Mouse (Mus musculus) lung, postnatal 0 days (tissue): ENCODE results near the gene Col17a1. TPM values are rescaled to one million over a fixed set of nuclear protein-coding genes. Genes with fewer than 3 reads are reported as not detected.
A peak's percentile ranks its signal among the peaks of the same experiment; 100 is the strongest.

Experiments used
- ATAC-seq: fragments of 200-750 bp; cut with Nextera tagmentation; 2 replicates; pipeline ENCODE4 v1.8.0; 2017; ENCODE audit warnings: moderate library complexity
- DNase-seq: peaks from one replicate; pipeline ENCODE4 v3.0.0-alpha.2; 2016; ENCODE audit warnings: low spot score
- H3K27ac ChIP-seq: fragments of 300-500 bp; sonication (generic); 2 replicates; pipeline ENCODE4 v1.5.1; 2014; ENCODE audit warnings: antibody characterized with exemption, mild to moderate bottlenecking, low read length, mixed read lengths
- H3K27me3 ChIP-seq: fragments of 300-500 bp; sonication (generic); replicated peaks from 2 replicates; pipeline ENCODE4 v1.6.1; 2014; ENCODE audit warnings: low read length, mixed read lengths; ENCODE audit not compliant: insufficient read depth
- H3K36me3 ChIP-seq: fragments of 300-500 bp; sonication (generic); 2 replicates; pipeline ENCODE4 v1.6.1; 2014; ENCODE audit warnings: low read length, mixed read lengths; ENCODE audit not compliant: insufficient read depth
- H3K4me1 ChIP-seq: fragments of 300-500 bp; sonication (generic); 2 replicates; pipeline ENCODE4 v1.6.1; 2014; ENCODE audit warnings: antibody characterized with exemption, low read depth, low read length, mixed read lengths; ENCODE audit not compliant: insufficient read depth
- H3K4me2 ChIP-seq: fragments of 300-500 bp; sonication (generic); replicated peaks from 2 replicates; pipeline ENCODE4 v1.6.1; 2014; ENCODE audit warnings: low read depth, mild to moderate bottlenecking, low read length, moderate library complexity, mixed read lengths
- H3K4me3 ChIP-seq: fragments of 300-500 bp; sonication (generic); 2 replicates; pipeline ENCODE4 v1.5.1; 2014; ENCODE audit warnings: low read depth, low read length
- H3K9ac ChIP-seq: fragments of 300-500 bp; sonication (generic); replicated peaks from 2 replicates; pipeline ENCODE4 v1.6.1; 2014; ENCODE audit warnings: low read depth, mild to moderate bottlenecking
- H3K9me3 ChIP-seq: fragments of 300-500 bp; sonication (generic); 2 replicates; pipeline ENCODE4 v1.6.1; 2016; ENCODE audit warnings: low read length, mixed read lengths
- CTCF ChIP-seq: IDR thresholded peaks from 2 replicates; pipeline ENCODE4 v1.5.1; 2016; ENCODE audit warnings: antibody characterized with exemption, mild to moderate bottlenecking
- EP300 ChIP-seq: IDR thresholded peaks from 2 replicates; pipeline ENCODE4 v1.6.1; 2016; ENCODE audit warnings: antibody characterized with exemption, mild to moderate bottlenecking, control low read depth
- WGBS: fragments of 180-500 bp; shearing (Covaris S2); extraction: QIAGEN DNeasy Blood & Tissue Kit; methylation state at CpG from one replicate; pipeline ENCODE4 v1.1.7; 2014; 5-methylcytosine and 5-hydroxymethylcytosine counted together
- polyA plus RNA-seq: library from polyadenylated mRNA; unstranded; fragments of >200 nt; fragmentation: Nextera tagmentation; extraction: Ambion mirVana; gene quantifications from 2 replicates; pipeline ENCODE4 v1.2.1, GENCODE M21; 2015

Gene Col17a1
- polyA plus RNA-seq, 1 experiment from 2014 or later, result 2.5 TPM

DNA sequence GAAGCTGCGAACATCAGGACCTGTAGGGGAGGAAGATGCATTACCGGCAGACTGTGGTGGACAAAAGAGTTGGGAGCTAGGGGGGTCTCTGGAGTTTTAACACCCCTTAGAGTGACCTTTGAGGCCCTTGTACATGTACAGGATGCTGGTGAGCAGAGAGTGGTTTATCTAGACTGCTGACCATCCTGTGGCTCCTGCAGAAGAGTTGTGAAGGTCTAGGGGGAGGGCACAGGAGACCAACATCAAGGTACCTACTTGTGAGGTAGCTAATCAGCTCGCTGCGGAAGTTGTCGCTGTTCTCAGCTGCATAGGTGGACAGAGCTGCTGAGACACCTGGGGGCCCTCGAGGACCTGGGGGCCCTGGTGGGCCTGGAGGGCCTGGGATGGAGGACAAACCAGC, 42.8 kb downstream of the Col17a1 start:
- no peaks in the 10 kb centered on the region for H3K4me1 ChIP-seq
- no peak overlapping the region for H3K4me2 ChIP-seq
- H3K9ac ChIP-seq, result no peak overlapping the region
- ATAC-seq, result no peak
- no peak for TF ChIP-seq CTCF
- TF ChIP-seq EP300, result no peak
- H3K36me3 ChIP-seq, result no peaks in the 10 kb centered on the region
- no peak overlapping the region for H3K4me3 ChIP-seq
- no peaks in the 10 kb centered on the region for H3K9me3 ChIP-seq
- H3K27me3 ChIP-seq, result no peaks in the 10 kb centered on the region
- no peak overlapping the region for H3K27ac ChIP-seq
- DNase-seq, result no peak
- WGBS, result 87% methylated on average over 6 of the region's 6 CpGs

DNA sequence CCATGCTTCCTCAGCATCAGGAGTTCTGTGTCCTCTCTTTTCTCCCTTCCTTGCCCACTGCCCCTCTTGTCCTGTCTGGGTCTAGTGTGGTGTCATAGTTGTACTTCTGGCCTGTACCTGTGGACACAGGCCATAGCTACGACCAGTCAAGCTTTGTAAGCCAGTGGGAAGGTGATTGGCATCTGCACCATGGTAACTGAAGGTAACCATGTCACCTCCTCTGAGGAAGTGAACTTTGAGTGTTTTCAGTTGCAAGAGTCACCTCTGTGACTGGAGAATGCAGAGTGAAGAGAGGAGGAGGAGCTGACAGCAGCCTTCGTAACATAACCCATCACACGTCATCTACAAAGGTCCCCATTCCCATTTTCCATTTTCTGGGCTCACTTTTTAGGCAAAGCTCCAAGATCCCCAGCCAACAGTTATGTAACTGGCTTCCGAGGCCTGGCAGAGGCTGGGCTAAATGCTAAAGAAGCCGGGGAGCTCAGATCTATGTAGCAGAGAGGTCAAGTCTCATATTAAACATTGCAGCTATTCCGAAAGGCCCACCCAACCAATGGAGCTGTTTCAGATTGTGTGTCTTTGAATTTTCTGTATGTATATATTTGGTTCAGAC, 45.3 kb downstream of the Col17a1 start:
- H3K27me3 ChIP-seq, result no peaks in the 10 kb centered on the region
- 59% methylated on average over 6 of the region's 6 CpGs for WGBS
- H3K36me3 ChIP-seq, result peaks cover 7% of the 10 kb centered on the region
- H3K9ac ChIP-seq, result no peak overlapping the region
- no peak overlapping the region for H3K4me2 ChIP-seq
- no peak overlapping the region for H3K27ac ChIP-seq
- no peaks in the 10 kb centered on the region for H3K4me1 ChIP-seq
- no peak overlapping the region for H3K4me3 ChIP-seq
- TF ChIP-seq EP300 (no peak), CTCF (no peak)
- peak; percentile 16; the same call in 1 of the 2 replicates for ATAC-seq
- no peaks in the 10 kb centered on the region for H3K9me3 ChIP-seq
- DNase-seq, result peak; percentile 22

DNA sequence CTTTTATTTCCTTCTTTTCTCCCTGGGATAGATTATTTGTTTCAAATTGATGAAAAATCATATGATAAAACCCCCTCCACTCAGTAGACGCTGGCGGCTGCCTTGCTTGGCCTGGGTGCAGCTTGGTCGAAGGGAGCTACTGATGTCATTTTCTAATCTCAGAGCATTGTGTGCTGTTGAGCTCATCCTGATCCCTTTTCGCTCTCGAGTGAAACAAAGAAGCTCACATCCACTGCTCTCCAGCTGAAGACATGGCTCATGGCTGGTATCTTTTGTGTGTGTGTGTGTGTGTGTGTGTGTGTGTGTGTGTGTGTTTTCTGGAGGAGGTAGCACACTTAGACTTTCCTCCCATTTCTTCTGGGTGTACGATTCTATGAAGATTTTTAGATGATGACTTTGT, 46.3 kb downstream of the Col17a1 start:
- Histone ChIP-seq H3K4me1 (no peaks in the 10 kb centered on the region), H3K9me3 (no peaks in the 10 kb centered on the region), H3K27me3 (no peaks in the 10 kb centered on the region), H3K9ac (no peak overlapping the region), H3K4me3 (no peak overlapping the region), H3K36me3 (peaks cover 13% of the 10 kb centered on the region), H3K4me2 (no peak overlapping the region), H3K27ac (no peak overlapping the region)
- no peak for TF ChIP-seq EP300
- no peak for TF ChIP-seq CTCF
- WGBS, result 65% methylated on average over 6 of the region's 6 CpGs
- DNase-seq (no peak), ATAC-seq (peak; percentile 44)

DNA sequence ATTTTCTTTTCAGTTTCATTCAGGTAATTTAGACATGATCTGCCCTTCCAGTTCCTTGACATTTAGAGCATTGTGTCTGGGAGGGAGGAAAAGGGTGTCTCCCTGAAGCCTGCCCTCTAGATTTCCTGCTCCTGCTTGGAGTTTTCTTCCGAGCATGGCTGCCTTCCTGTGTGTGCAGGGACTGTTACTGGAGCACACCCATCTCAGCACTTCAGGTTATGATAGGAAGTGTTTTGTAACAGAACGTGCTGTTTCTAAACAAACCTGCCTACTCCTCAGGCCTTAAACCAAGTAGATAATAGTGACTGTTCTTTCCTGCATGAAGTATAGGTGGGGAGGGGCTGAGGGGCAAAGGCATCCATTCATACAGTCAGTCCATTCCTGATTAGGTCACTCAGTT, 48.0 kb downstream of the Col17a1 start:
- peaks cover 26% of the 10 kb centered on the region for H3K36me3 ChIP-seq
- H3K9ac ChIP-seq, result no peak overlapping the region
- no peak overlapping the region for H3K4me2 ChIP-seq
- ATAC-seq (peak; percentile 56), DNase-seq (peak; percentile 36)
- H3K9me3 ChIP-seq, result no peaks in the 10 kb centered on the region
- H3K27me3 ChIP-seq, result no peaks in the 10 kb centered on the region
- H3K27ac ChIP-seq, result no peak overlapping the region
- 48% methylated on average over 2 of the region's 2 CpGs for WGBS
- no peak overlapping the region for H3K4me3 ChIP-seq
- no peaks in the 10 kb centered on the region for H3K4me1 ChIP-seq
- TF ChIP-seq EP300 (peak; percentile 80), CTCF (no peak)

DNA sequence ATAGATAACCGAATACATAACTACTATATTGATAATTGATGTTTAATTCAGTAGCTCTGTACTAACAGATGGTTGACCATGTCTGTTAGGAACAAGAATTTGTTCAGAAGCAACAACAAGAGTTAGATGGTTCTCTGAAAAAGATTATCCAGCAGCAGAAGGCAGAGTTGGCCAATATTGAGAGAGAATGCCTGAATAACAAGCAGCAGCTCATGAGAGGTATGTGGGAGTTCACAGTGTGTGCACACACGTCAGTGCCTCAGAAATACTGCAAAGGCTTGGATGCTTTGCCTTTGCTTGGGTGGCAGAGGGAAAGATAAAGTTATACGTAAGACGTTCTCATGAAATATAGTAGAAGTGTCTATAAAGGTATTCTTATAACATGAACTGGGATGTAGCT, 56.5 kb downstream of the Col17a1 start:
- ATAC-seq (no peak), DNase-seq (no peak)
- H3K9ac ChIP-seq, result no peak overlapping the region
- no peak for TF ChIP-seq CTCF
- TF ChIP-seq EP300, result no peak
- H3K4me1 ChIP-seq, result no peaks in the 10 kb centered on the region
- 93% methylated on average over 4 of the region's 4 CpGs for WGBS
- H3K4me3 ChIP-seq, result no peak overlapping the region
- H3K4me2 ChIP-seq, result no peak overlapping the region
- H3K36me3 ChIP-seq, result peaks cover 35% of the 10 kb centered on the region
- H3K27me3 ChIP-seq, result no peaks in the 10 kb centered on the region
- H3K9me3 ChIP-seq, result no peaks in the 10 kb centered on the region
- H3K27ac ChIP-seq, result no peak overlapping the region

DNA sequence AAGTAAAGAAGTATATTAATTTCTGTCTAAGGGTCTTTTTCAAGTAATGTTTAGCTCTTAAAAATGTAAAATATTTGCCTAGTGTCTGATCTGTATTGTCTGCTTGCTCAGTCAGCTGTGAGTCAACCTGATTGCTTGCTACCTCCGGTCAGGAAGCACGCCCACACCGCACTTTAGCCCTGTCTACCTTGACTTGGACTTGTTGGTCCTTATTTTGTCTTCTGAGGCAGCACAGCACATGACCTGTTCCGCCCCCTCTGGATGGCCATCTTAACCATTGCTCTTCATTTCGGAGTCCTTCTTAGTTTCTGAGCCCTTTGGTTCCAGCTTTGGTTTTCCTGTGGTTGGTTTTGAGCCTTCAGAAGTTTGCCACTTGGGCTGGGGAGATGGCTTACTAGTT, 60.1 kb downstream of the Col17a1 start:
- peaks cover 11% of the 10 kb centered on the region; the same call in 1 of the 2 replicates for H3K36me3 ChIP-seq
- no peak for ATAC-seq
- WGBS, result 96% methylated on average over 5 of the region's 5 CpGs
- no peak overlapping the region for H3K4me2 ChIP-seq
- H3K4me3 ChIP-seq, result no peak overlapping the region
- H3K9me3 ChIP-seq, result no peaks in the 10 kb centered on the region
- TF ChIP-seq CTCF (no peak), EP300 (no peak)
- H3K27ac ChIP-seq, result no peak overlapping the region
- H3K27me3 ChIP-seq, result no peaks in the 10 kb centered on the region
- no peak for DNase-seq
- H3K4me1 ChIP-seq, result no peaks in the 10 kb centered on the region
- H3K9ac ChIP-seq, result no peak overlapping the region

DNA sequence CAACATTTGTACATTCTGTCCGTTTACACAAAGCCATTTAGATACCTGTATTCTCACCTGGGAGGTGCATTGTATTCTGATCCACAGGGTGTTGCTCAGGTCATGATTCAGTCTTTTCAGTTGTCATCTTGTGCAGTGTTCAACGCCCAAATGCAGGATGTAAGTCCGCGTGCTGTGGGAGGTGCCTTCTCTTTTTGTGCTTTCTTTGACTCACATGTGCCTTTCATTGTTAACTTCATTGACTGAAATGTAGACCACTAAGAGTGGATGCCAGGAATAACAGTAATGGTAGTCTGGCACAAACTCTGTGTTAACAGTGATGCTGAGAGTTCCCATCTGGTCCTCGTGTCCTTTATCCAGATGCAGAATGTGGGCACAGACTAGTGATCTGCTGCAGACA, 61.5 kb downstream of the Col17a1 start:
- Histone ChIP-seq H3K9me3 (no peaks in the 10 kb centered on the region), H3K36me3 (peaks cover 9% of the 10 kb centered on the region; the same call in 1 of the 2 replicates), H3K4me1 (no peaks in the 10 kb centered on the region), H3K9ac (no peak overlapping the region), H3K4me3 (no peak overlapping the region), H3K27ac (no peak overlapping the region), H3K27me3 (no peaks in the 10 kb centered on the region), H3K4me2 (no peak overlapping the region)
- ATAC-seq (no peak), DNase-seq (no peak)
- WGBS, result 72% methylated on average over 5 of the region's 5 CpGs
- TF ChIP-seq EP300 (no peak), CTCF (no peak)
